Mouse (Mus musculus) hindbrain, embryonic 16.5 days (tissue): Measurements from ENCODE around the gene Olfr640. TPM values are rescaled to one million over a fixed set of nuclear protein-coding genes. Genes with fewer than 3 reads are reported as not detected.

Experiments
- ATAC-seq: fragments of 200-750 bp; cut with Nextera tagmentation; 2 replicates; pipeline ENCODE4 v1.8.0; 2017; ENCODE audit warnings: moderate TSS enrichment, moderate library complexity
- H3K27ac ChIP-seq: fragments of 300-500 bp; sonication (generic); 2 replicates; pipeline ENCODE4 v1.5.1; 2014; ENCODE audit warnings: low read depth, mild to moderate bottlenecking, control low read depth, low read length, moderate library complexity
- H3K27me3 ChIP-seq: fragments of 300-500 bp; sonication (generic); replicated peaks from 2 replicates; pipeline ENCODE4 v1.6.1; 2014; ENCODE audit warnings: low read length; ENCODE audit not compliant: control insufficient read depth, insufficient read depth
- H3K36me3 ChIP-seq: fragments of 300-500 bp; sonication (generic); 2 replicates; pipeline ENCODE4 v1.6.1; 2014; ENCODE audit warnings: mild to moderate bottlenecking, low read length, moderate library complexity, mixed read lengths; ENCODE audit not compliant: control insufficient read depth, insufficient read depth
- H3K4me1 ChIP-seq: fragments of 300-500 bp; sonication (generic); 2 replicates; pipeline ENCODE4 v1.6.1; 2014; ENCODE audit warnings: low read depth, low read length; ENCODE audit not compliant: control insufficient read depth, insufficient read depth
- H3K4me2 ChIP-seq: fragments of 300-500 bp; sonication (generic); 2 replicates; pipeline ENCODE4 v1.6.1; 2014; ENCODE audit warnings: mild to moderate bottlenecking, low read length, control low read depth, moderate library complexity
- H3K4me3 ChIP-seq: fragments of 300-500 bp; sonication (generic); 2 replicates; pipeline ENCODE4 v1.5.1; 2014; ENCODE audit warnings: mild to moderate bottlenecking, low read length, control low read depth, moderate library complexity
- H3K9ac ChIP-seq: fragments of 300-500 bp; sonication (generic); 2 replicates; pipeline ENCODE4 v1.6.1; 2014; ENCODE audit warnings: low read depth, mild to moderate bottlenecking, control low read depth, low read length, moderate library complexity
- H3K9me3 ChIP-seq: fragments of 300-500 bp; sonication (generic); 2 replicates; pipeline ENCODE4 v1.6.1; 2014; ENCODE audit warnings: mild to moderate bottlenecking, low read length, moderate library complexity; ENCODE audit not compliant: control insufficient read depth
- WGBS: fragments of 180-500 bp; shearing (Covaris S2); extraction: QIAGEN DNeasy Blood & Tissue Kit; methylation state at CpG from one replicate; pipeline ENCODE4 v1.1.7; 2014; 5-methylcytosine and 5-hydroxymethylcytosine counted together
- polyA plus RNA-seq: library from polyadenylated mRNA; unstranded; fragments of >200 nt; fragmentation: Nextera tagmentation; extraction: Ambion mirVana; gene quantifications from 2 replicates; pipeline ENCODE4 v1.2.1, GENCODE M21; 2015

Olfr640 gene
- polyA plus RNA-seq, 1 experiment from 2014 or later = not detected

DNA sequence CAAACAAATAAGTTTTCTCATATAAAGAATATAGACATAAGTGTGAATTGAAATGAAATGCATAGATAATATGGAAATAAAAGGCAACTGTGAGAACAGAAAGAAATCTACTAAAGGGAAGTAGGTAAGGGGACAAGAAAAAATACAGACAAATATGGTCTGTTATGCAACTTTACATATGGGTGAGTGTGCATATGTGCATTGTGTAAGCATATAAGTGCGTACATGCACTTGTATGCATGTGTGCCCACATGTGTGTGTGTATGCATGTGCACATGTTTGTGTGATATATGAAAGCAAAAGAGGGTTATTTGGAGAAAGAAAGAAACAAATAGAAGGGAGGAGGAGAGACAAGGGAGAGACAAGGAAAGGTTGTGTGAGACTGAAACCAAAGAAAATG is 6.4 kb downstream of the Olfr640 start:
- Histone ChIP-seq H3K9me3 (no peaks in the 10 kb centered on the region), H3K4me2 (no peak overlapping the region), H3K4me1 (no peaks in the 10 kb centered on the region), H3K9ac (no peak overlapping the region), H3K27me3 (no peaks in the 10 kb centered on the region), H3K27ac (no peak overlapping the region), H3K36me3 (no peaks in the 10 kb centered on the region), H3K4me3 (no peak overlapping the region)
- ATAC-seq = no peak
- 88% methylated on average over 1 of the region's 1 CpGs for WGBS

DNA sequence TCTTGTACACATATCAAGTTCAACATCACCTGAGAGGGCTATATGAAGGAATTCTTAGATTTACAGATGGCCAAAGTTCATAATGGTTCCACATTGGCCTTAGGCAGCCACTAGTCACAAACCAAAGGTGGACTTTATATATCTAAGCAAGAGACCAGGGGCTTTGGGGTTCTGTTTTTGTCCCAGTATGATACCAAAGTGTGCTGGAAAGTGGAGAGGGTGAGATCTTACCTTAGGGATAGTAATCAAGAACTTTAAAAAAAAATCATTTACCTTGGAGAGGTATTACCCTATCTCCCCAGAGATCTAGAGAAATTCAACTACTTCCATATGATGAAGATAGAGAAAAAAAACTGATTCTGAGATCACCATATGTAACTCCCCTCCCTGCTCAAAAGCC is 8.2 kb downstream of the Olfr640 start, which contains the start of gene Olfr639:
Gene Olfr639 (minus strand): TSS at position 101 of the 400 bp plus-strand sequence.
- Histone ChIP-seq H3K27me3 (no peaks in the 10 kb centered on the region), H3K4me1 (no peaks in the 10 kb centered on the region), H3K4me3 (no peak within 1 kb of the TSS), H3K4me2 (no peak within 1 kb of the TSS), H3K36me3 (no peaks in the 10 kb centered on the region), H3K27ac (no peak within 1 kb of the TSS), H3K9me3 (no peaks in the 10 kb centered on the region), H3K9ac (no peak within 1 kb of the TSS)
- no peak for ATAC-seq

DNA sequence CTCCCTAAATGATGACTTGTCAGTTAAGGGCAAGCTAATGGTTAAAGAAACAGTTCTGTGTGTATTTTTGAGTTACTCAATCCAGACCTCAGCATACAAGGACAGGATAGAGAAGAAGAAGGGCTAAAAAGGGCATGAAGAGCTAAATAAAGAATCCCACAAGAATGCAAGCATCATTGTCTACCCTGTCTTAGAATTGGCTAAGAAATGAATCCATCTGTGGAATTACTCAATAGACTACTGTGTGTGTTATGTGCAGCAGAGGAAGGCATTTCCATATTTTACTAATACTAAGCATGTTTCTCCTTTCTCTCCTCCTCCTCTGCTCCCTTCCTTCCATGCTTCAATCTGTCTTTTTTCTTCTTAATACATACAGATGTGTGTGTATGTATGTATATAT is 26.2 kb downstream of the Olfr640 start:
- H3K9me3 ChIP-seq = no peaks in the 10 kb centered on the region
- H3K4me3 ChIP-seq = no peak overlapping the region
- no peak overlapping the region for H3K27ac ChIP-seq
- no peaks in the 10 kb centered on the region for H3K36me3 ChIP-seq
- ATAC-seq = no peak
- H3K4me2 ChIP-seq = no peak overlapping the region
- H3K9ac ChIP-seq = no peak overlapping the region
- no peaks in the 10 kb centered on the region for H3K27me3 ChIP-seq
- H3K4me1 ChIP-seq = no peaks in the 10 kb centered on the region

GRCm38 (mm10) chr7:103998446-103998845 is 26.9 kb downstream of the Olfr640 start, which contains the start of gene Olfr638:
Gene Olfr638 (plus strand): TSS chr7:103998746.
- Histone ChIP-seq H3K4me3 (no peak within 1 kb of the TSS), H3K9me3 (no peaks in the 10 kb centered on the region), H3K27me3 (no peaks in the 10 kb centered on the region), H3K9ac (no peak within 1 kb of the TSS), H3K27ac (no peak within 1 kb of the TSS), H3K36me3 (no peaks in the 10 kb centered on the region), H3K4me1 (no peaks in the 10 kb centered on the region), H3K4me2 (no peak within 1 kb of the TSS)
- ATAC-seq = no peak

- 67% methylated on average over 1 of the region's 1 CpGs for WGBS
- no peaks in the 10 kb centered on the region for H3K9me3 ChIP-seq
Measured at GRCm38 (mm10) chr7:103971782-103972181, 53.6 kb downstream of the Olfr640 start.

GRCm38 (mm10) chr7:103970852-103971251 is 54.5 kb downstream of the Olfr640 start, which contains the start of gene Olfr635:
Gene Olfr635 (plus strand): TSS chr7:103971152.
- Histone ChIP-seq H3K4me2 (no peak within 1 kb of the TSS), H3K36me3 (no peaks in the 10 kb centered on the region), H3K4me3 (no peak within 1 kb of the TSS), H3K27ac (no peak within 1 kb of the TSS), H3K9ac (no peak within 1 kb of the TSS), H3K4me1 (no peaks in the 10 kb centered on the region), H3K9me3 (no peaks in the 10 kb centered on the region), H3K27me3 (no peaks in the 10 kb centered on the region)
- WGBS = 82% methylated on average over 1 of the region's 1 CpGs
- no peak for ATAC-seq

More at GRCm38 (mm10) chr7:103971782-103972181, 53.6 kb downstream of the Olfr640 start:
- no peaks in the 10 kb centered on the region for H3K4me1 ChIP-seq
- H3K36me3 ChIP-seq = no peaks in the 10 kb centered on the region
- H3K4me3 ChIP-seq = no peak overlapping the region
- no peak overlapping the region for H3K27ac ChIP-seq
- no peak overlapping the region for H3K4me2 ChIP-seq
- ATAC-seq = no peak
- H3K27me3 ChIP-seq = no peaks in the 10 kb centered on the region
- no peak overlapping the region for H3K9ac ChIP-seq

Other genes starting within 250 kb of the Olfr640 start
- gene Olfr68, start 245.9 kb downstream of the Olfr640 start, polyA plus RNA-seq = not detected in 2 replicates
- not detected in 2 replicates for gene Olfr67, start 233.8 kb downstream of the Olfr640 start, polyA plus RNA-seq
- gene Hbb-bt, start 211.6 kb downstream of the Olfr640 start, polyA plus RNA-seq = 1,299 and 1,681 TPM in 2 replicates
- 4,904 and 5,594 TPM in 2 replicates for gene Hbb-bs, start 197.5 kb downstream of the Olfr640 start, polyA plus RNA-seq
- not detected in 2 replicates for gene Hbb-bh2, start 185.1 kb downstream of the Olfr640 start, polyA plus RNA-seq
- 0.37 TPM in 1 of 2 replicates, not detected in the other for gene Hbb-bh1, start 182.4 kb downstream of the Olfr640 start, polyA plus RNA-seq
- 13.4 and 35.4 TPM in 2 replicates for gene Hbb-y, start 172.4 kb downstream of the Olfr640 start, polyA plus RNA-seq
- not detected in 2 replicates for gene Olfr66, start 139.3 kb downstream of the Olfr640 start, polyA plus RNA-seq
- not detected in 2 replicates for gene Olfr64, start 131.1 kb downstream of the Olfr640 start, polyA plus RNA-seq
- not detected in 2 replicates for gene Olfr65, start 122.1 kb downstream of the Olfr640 start, polyA plus RNA-seq
- not detected in 2 replicates for gene Olfr631, start 96.7 kb downstream of the Olfr640 start, polyA plus RNA-seq
- gene Olfr632, start 91.2 kb downstream of the Olfr640 start, polyA plus RNA-seq = not detected in 2 replicates
- gene Olfr633, start 81.1 kb downstream of the Olfr640 start, polyA plus RNA-seq = not detected in 2 replicates
- not detected in 2 replicates for gene Olfr635, start 54.4 kb downstream of the Olfr640 start, polyA plus RNA-seq
- gene Olfr638, start 26.8 kb downstream of the Olfr640 start, polyA plus RNA-seq = not detected in 2 replicates
- 0.03 TPM in 1 of 2 replicates, not detected in the other for gene Olfr639, start 8.3 kb downstream of the Olfr640 start, polyA plus RNA-seq
- gene Olfr641, start 9.9 kb upstream of the Olfr640 start, polyA plus RNA-seq = not detected in 2 replicates
- not detected in 2 replicates for gene Olfr642, start 27.1 kb upstream of the Olfr640 start, polyA plus RNA-seq
- gene 4930516K23Rik, start 35.9 kb upstream of the Olfr640 start, polyA plus RNA-seq = not detected in 2 replicates
- not detected in 2 replicates for gene Olfr644, start 46.3 kb upstream of the Olfr640 start, polyA plus RNA-seq
- not detected in 2 replicates for gene Olfr645, start 59.9 kb upstream of the Olfr640 start, polyA plus RNA-seq
- not detected in 2 replicates for gene Olfr646, start 79.3 kb upstream of the Olfr640 start, polyA plus RNA-seq
- not detected in 2 replicates for gene Ubqln5, start 104.3 kb upstream of the Olfr640 start, polyA plus RNA-seq
- gene Olfr643, start 111.8 kb upstream of the Olfr640 start, polyA plus RNA-seq = not detected in 2 replicates
- not detected in 2 replicates for gene Ubqln3, start 117.7 kb upstream of the Olfr640 start, polyA plus RNA-seq
- not detected in 2 replicates for gene Ubqlnl, start 125.0 kb upstream of the Olfr640 start, polyA plus RNA-seq
- gene Olfm5, start 139.3 kb upstream of the Olfr640 start, polyA plus RNA-seq = not detected in 2 replicates
- gene Olfr648, start 157.8 kb upstream of the Olfr640 start, polyA plus RNA-seq = 0.45 and 0.54 TPM in 2 replicates
- not detected in 2 replicates for gene Olfr649, start 170.4 kb upstream of the Olfr640 start, polyA plus RNA-seq
- gene Trim6, start 193.2 kb upstream of the Olfr640 start, polyA plus RNA-seq = 0.30 and 0.41 TPM in 2 replicates
- 0.97 and 1.2 TPM in 2 replicates for gene Trim34a, start 218.9 kb upstream of the Olfr640 start, polyA plus RNA-seq